In genomic region chr4:144934501-144934900, GRCm38 (mm10) we compare ENCODE assay signal across 18 mouse cellular contexts. TPM values are rescaled to one million over a fixed set of nuclear protein-coding genes. Genes with fewer than 3 reads are reported as not detected.
DNase-seq lines count a peak whose midpoint lies in the region; ATAC-seq and TF ChIP-seq lines count a peak whose summit lies in the region.
"Had no signal": no experiment of that assay in that cellular context is flagged by ENCODE, and none has a peak within 500 bp of the region (broad histone marks: within the 10 kb centered on the region; RNA-seq: fewer than 3 reads in every experiment).

No protein-coding gene starts in this region.

- no peak for DNase-seq in heart, adult 2 months
- DNase-seq in Muller cell, postnatal 12 days (ENCODE audit: inconsistent ontology term): peak; percentile 93
- peak; percentile 16 for DNase-seq in embryo, embryonic 11 days
- DNase-seq in gastrocnemius, postnatal 14 days: peak; percentile 39
- no peak for DNase-seq in ovary, adult 18-20 months (ENCODE audit: low spot score)
- no peak for DNase-seq in retina, embryonic 14.5 days (ENCODE audit: low spot score)
- no peak for DNase-seq in hindbrain, embryonic 14.5 days (ENCODE audit: low spot score)
- DNase-seq: adrenal gland, postnatal 10 days; cerebellum, adult 8-10 months; heart, postnatal 36 days; kidney, adult 8-10 months; kidney, postnatal 25 days had no signal

- no peak overlapping the region for H3K4me2 ChIP-seq in heart, embryonic 12.5 days
- no peak overlapping the region for H3K4me2 ChIP-seq in hindbrain, embryonic 14.5 days (replicated peaks)
- H3K4me2 ChIP-seq: heart, embryonic 13.5 days; limb, embryonic 15.5 days; midbrain, embryonic 11.5 days; neural tube, embryonic 13.5 days had no signal

- peaks cover 18% of the 10 kb centered on the region for H3K4me1 ChIP-seq in heart, adult 2 months (ENCODE audit: control insufficient read depth, insufficient read depth, low read length)
- H3K4me1 ChIP-seq in heart, embryonic 12.5 days (replicated peaks): peaks cover 17% of the 10 kb centered on the region
- H3K4me1 ChIP-seq in hindbrain, embryonic 14.5 days (replicated peaks; ENCODE audit: control insufficient read depth, insufficient read depth, low read length): 0 out of 2 replicates have a peak, but pooled peaks cover 6% of the 10 kb centered on the region

- H3K27me3 ChIP-seq in heart, adult 2 months (ENCODE audit: control insufficient read depth, insufficient read depth, low read length): no peaks in the 10 kb centered on the region
- H3K27me3 ChIP-seq in heart, embryonic 12.5 days (replicated peaks): peaks cover 7% of the 10 kb centered on the region; the same call in 1 of the 2 replicates
- no peaks in the 10 kb centered on the region for H3K27me3 ChIP-seq in hindbrain, embryonic 14.5 days (ENCODE audit: control insufficient read depth, insufficient read depth, low read length)
- H3K27me3 ChIP-seq: heart, embryonic 13.5 days; limb, embryonic 15.5 days; neural tube, embryonic 13.5 days had no signal

- no peak for TF ChIP-seq EP300 in heart, adult 2 months (IDR thresholded peaks at IDR 0.05; ENCODE audit: insufficient read depth, low read depth, low read length)

- no peak overlapping the region for H3K9ac ChIP-seq in heart, adult 2 months (ENCODE audit: low read depth, low read length)
- no peak overlapping the region for H3K9ac ChIP-seq in heart, embryonic 12.5 days
- no peak overlapping the region for H3K9ac ChIP-seq in hindbrain, embryonic 14.5 days
- H3K9ac ChIP-seq: heart, embryonic 13.5 days; limb, embryonic 15.5 days; neural tube, embryonic 13.5 days had no signal

- peaks cover 12% of the 10 kb centered on the region for H3K36me3 ChIP-seq in heart, adult 2 months (ENCODE audit: control insufficient read depth, insufficient read depth, low read length)
- H3K36me3 ChIP-seq in heart, embryonic 12.5 days: no peaks in the 10 kb centered on the region
- no peaks in the 10 kb centered on the region for H3K36me3 ChIP-seq in hindbrain, embryonic 14.5 days (replicated peaks; ENCODE audit: control insufficient read depth, insufficient read depth)
- H3K36me3 ChIP-seq: G1E; heart, embryonic 13.5 days; limb, embryonic 15.5 days; neural tube, embryonic 13.5 days had no signal

- ATAC-seq in heart, embryonic 12.5 days (ENCODE audit: insufficient number of reproducible peaks, low FRiP score): no peak
- no peak for ATAC-seq in hindbrain, embryonic 14.5 days (ENCODE audit: low FRiP score)

- H3K27ac ChIP-seq in heart, adult 2 months: peak overlapping the region; percentile 24; the same call in 1 of the 2 replicates
- no peak overlapping the region for H3K27ac ChIP-seq in heart, embryonic 12.5 days (ENCODE audit: poor library complexity, severe bottlenecking)
- no peak overlapping the region for H3K27ac ChIP-seq in hindbrain, embryonic 14.5 days
- H3K27ac ChIP-seq: heart, embryonic 13.5 days; limb, embryonic 15.5 days; neural tube, embryonic 13.5 days had no signal

- 51% methylated on average over 1 of the region's 1 CpGs for WGBS in heart, adult 2 months
- WGBS in heart, embryonic 12.5 days: 16% methylated on average over 1 of the region's 1 CpGs
- 9% methylated on average over 1 of the region's 1 CpGs for WGBS in hindbrain, embryonic 14.5 days

- 0 out of 2 replicates have a peak, but pooled peaks cover 3% of the 10 kb centered on the region for H3K9me3 ChIP-seq in heart, embryonic 12.5 days (replicated peaks)
- no peaks in the 10 kb centered on the region for H3K9me3 ChIP-seq in hindbrain, embryonic 14.5 days (ENCODE audit: control insufficient read depth, low read length)
- H3K9me3 ChIP-seq: G1E; heart, embryonic 13.5 days; limb, embryonic 15.5 days; neural tube, embryonic 13.5 days had no signal

- no peak for TF ChIP-seq POLR2A in heart, adult 2 months (IDR thresholded peaks at IDR 0.05; ENCODE audit: insufficient read depth, low read depth, low read length)

- H3K4me3 ChIP-seq in heart, adult 2 months: no peak overlapping the region
- no peak overlapping the region for H3K4me3 ChIP-seq in heart, embryonic 12.5 days
- H3K4me3 ChIP-seq in hindbrain, embryonic 14.5 days (replicated peaks; ENCODE audit: low read length): no peak overlapping the region
- H3K4me3 ChIP-seq: heart, embryonic 13.5 days; limb, embryonic 15.5 days; neural tube, embryonic 13.5 days had no signal

- TF ChIP-seq CTCF in heart, adult 2 months (IDR thresholded peaks at IDR 0.05): no peak

- no peaks in the 10 kb centered on the region for H3K79me2 ChIP-seq in heart, adult 2 months (replicated peaks; ENCODE audit: control insufficient read depth, insufficient read depth, low read length)

- intact Hi-C loops in heart, adult 2 months (cut with DNase I): no loop called here
- intact Hi-C loops in gastrocnemius, postnatal 14 days (cut with DNase I; ENCODE audit: low total_unique reads): no loop called here

RNA-seq across cellular contexts. Expression of gene Dhrs3, which starts 41.9 kb away (rescaled TPM):
- 100 to 1,000 TPM; 139 to 143 TPM for total RNA-seq in heart, adult 2 months (2021)
- polyA plus RNA-seq in heart, adult 2 months (2012; rRNA removed): 113 and 144 TPM in 2 replicates
- 28.4 and 30.0 TPM in 2 replicates for polyA plus RNA-seq in heart, embryonic 12.5 days (2016; fragmentation: Nextera tagmentation; extraction: Ambion mirVana)
- total RNA-seq in gastrocnemius, postnatal 14 days (2021): 10 to 100 TPM; 33.8 to 48.2 TPM
- 41.5 and 45.3 TPM in 2 replicates for polyA plus RNA-seq in hindbrain, embryonic 14.5 days (2014; fragmentation: Nextera tagmentation; extraction: Ambion mirVana)

Comparison
In these comparisons a context has a peak if more than half of its experiments do, and no peak if none do; other contexts are left out.
1. DNase-seq: peak in Muller cell, postnatal 12 days (single experiment), embryo, embryonic 11 days (single experiment) and gastrocnemius, postnatal 14 days (single experiment); none in heart, adult 2 months (0 of 2), ovary, adult 18-20 months (single experiment), retina, embryonic 14.5 days (single experiment) and hindbrain, embryonic 14.5 days (single experiment).